Mouse (Mus musculus) liver, embryonic 15.5 days (tissue): ENCODE data around the gene Tspan9. TPM values are rescaled to one million over a fixed set of nuclear protein-coding genes. Genes with fewer than 3 reads are reported as not detected.

Source experiments
- ATAC-seq: fragments of 200-750 bp; cut with Nextera tagmentation; 2 replicates; pipeline ENCODE4 v1.8.0; 2017; ENCODE audit warnings: moderate number of reproducible peaks, mild to moderate bottlenecking, moderate library complexity; ENCODE audit not compliant: insufficient read depth
- H3K27ac ChIP-seq: fragments of 300-500 bp; sonication (generic); replicated peaks from 2 replicates; pipeline ENCODE4 v1.5.1; 2015; ENCODE audit warnings: mild to moderate bottlenecking, inconsistent platforms
- H3K27me3 ChIP-seq: fragments of 300-500 bp; sonication (generic); 2 replicates; pipeline ENCODE4 v1.6.1; 2015; ENCODE audit warnings: mild to moderate bottlenecking, inconsistent platforms
- H3K36me3 ChIP-seq: fragments of 300-500 bp; sonication (generic); replicated peaks from 2 replicates; pipeline ENCODE4 v1.6.1; 2015; ENCODE audit warnings: moderate library complexity, mild to moderate bottlenecking, inconsistent platforms
- H3K4me1 ChIP-seq: fragments of 300-500 bp; sonication (generic); replicated peaks from 2 replicates; pipeline ENCODE4 v1.6.1; 2015; ENCODE audit warnings: inconsistent platforms
- H3K4me2 ChIP-seq: fragments of 300-500 bp; sonication (generic); 2 replicates; pipeline ENCODE4 v1.6.1; 2015; ENCODE audit warnings: moderate library complexity, mild to moderate bottlenecking, inconsistent platforms
- H3K4me3 ChIP-seq: fragments of 300-500 bp; sonication (generic); replicated peaks from 2 replicates; pipeline ENCODE4 v1.5.1; 2015; ENCODE audit warnings: mild to moderate bottlenecking, inconsistent platforms
- H3K9ac ChIP-seq: fragments of 300-500 bp; sonication (generic); 2 replicates; pipeline ENCODE4 v1.6.1; 2015; ENCODE audit warnings: moderate library complexity, mild to moderate bottlenecking, inconsistent platforms
- H3K9me3 ChIP-seq: fragments of 300-500 bp; sonication (generic); replicated peaks from 2 replicates; pipeline ENCODE4 v1.6.1; 2016; ENCODE audit warnings: inconsistent platforms
- WGBS: fragments of 180-500 bp; shearing (Covaris S2); methylation state at CpG from one replicate; pipeline ENCODE4 v1.1.7; 2015; ENCODE audit warnings: mixed read lengths; ENCODE audit not compliant: insufficient replicate concordance; 5-methylcytosine and 5-hydroxymethylcytosine counted together
- polyA plus RNA-seq: library from polyadenylated mRNA; unstranded; fragments of >200 nt; fragmentation: Nextera tagmentation; extraction: Ambion mirVana; gene quantifications from 2 replicates; pipeline ENCODE4 v1.2.1, GENCODE M21; 2015

The Tspan9 gene
- polyA plus RNA-seq: 22.9 and 23.6 TPM in 2 replicates

DNA sequence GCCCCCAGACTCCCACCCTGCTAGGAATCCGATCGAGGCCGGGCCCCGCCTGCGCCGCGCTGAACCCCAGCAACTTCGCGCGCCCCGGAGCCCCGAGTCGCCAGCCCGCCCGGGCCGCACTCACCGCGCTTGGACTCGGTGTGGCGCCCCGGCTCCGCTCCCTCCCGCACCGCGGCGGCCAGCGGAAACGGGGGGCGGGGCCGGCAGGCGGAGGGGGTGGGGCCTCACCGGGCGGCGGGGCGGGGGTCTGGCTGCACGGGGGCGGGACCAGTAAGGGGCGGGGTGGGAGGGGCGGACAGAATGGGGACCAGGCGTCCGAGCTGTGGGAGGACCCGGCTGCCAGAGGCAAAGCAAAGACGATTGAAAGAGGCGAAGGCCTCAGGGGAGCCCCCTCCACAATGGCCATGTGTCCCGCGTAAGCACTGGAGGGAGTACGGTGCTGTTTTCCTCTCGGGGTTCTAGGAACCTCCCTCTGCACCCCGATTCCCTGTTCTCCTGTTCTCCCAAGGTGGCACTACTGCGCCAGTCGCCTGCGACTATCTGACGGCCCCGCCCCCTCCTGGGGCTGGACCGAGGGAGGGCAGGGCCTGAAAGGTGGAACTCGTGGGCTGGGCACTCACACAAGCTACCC is at the start of gene Tspan9:
Gene Tspan9 (minus strand): TSS at position 205 of the 631 bp plus-strand sequence.
- Histone ChIP-seq H3K4me3 (peak within 1 kb of the TSS; percentile 58), H3K36me3 (no peaks in the 10 kb centered on the region), H3K27me3 (peaks cover 32% of the 10 kb centered on the region), H3K9me3 (no peaks in the 10 kb centered on the region), H3K27ac (0 out of 2 replicates have a peak within 1 kb of the TSS, but pooled peaks have one; percentile 41), H3K9ac (peak within 1 kb of the TSS; percentile 45), H3K4me1 (peaks cover 14% of the 10 kb centered on the region), H3K4me2 (peak within 1 kb of the TSS; percentile 68)
- WGBS: 2% methylated on average over 52 of the region's 56 CpGs
- ATAC-seq: peak; percentile 83

DNA sequence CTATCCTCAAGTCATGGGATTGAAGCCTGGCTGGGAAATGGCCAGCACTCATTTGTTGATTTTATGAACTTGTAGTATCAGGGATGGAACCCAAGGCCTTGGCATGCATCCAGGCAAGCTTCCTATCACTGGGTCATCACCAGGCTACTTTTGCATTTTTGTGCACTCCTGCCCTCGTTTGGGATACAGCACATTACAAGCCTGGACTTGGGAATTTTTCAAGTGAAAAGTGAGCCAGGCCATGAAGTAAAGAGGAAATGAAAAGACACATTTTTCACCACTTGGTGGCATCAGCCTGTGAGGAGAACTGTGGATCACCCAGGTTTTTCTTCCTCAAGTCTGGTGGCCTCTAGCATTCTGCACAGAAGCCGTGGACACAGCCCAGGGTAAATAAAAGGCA is 40.1 kb upstream of the Tspan9 start:
- H3K27me3 ChIP-seq: no peaks in the 10 kb centered on the region
- H3K4me2 ChIP-seq: no peak overlapping the region
- ATAC-seq: no peak
- H3K4me1 ChIP-seq: no peaks in the 10 kb centered on the region
- WGBS: 42% methylated on average over 2 of the region's 2 CpGs
- no peaks in the 10 kb centered on the region for H3K9me3 ChIP-seq
- H3K9ac ChIP-seq: no peak overlapping the region
- no peak overlapping the region for H3K27ac ChIP-seq
- no peaks in the 10 kb centered on the region for H3K36me3 ChIP-seq
- H3K4me3 ChIP-seq: no peak overlapping the region

DNA sequence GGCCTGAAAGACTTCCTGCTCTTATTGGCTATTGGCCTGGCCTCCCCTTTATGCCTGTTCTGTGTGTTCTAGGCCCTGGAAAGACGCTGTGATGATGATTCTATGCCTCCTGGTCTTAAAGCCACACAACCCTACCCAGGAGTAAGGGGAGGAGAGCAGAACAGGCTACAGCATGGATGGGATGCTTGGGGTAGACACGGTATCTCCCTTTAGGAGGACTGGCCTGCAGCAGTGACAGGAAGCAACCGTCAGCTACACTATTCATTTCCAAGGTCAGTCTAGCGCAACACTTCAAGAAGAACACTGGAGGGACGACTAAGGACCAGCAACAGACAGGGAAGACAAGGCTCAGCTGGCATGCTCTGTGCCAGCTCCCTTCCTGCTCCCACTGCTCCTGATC is 37.8 kb upstream of the Tspan9 start:
- H3K9me3 ChIP-seq: no peaks in the 10 kb centered on the region
- ATAC-seq: no peak
- 53% methylated on average over 5 of the region's 5 CpGs for WGBS

DNA sequence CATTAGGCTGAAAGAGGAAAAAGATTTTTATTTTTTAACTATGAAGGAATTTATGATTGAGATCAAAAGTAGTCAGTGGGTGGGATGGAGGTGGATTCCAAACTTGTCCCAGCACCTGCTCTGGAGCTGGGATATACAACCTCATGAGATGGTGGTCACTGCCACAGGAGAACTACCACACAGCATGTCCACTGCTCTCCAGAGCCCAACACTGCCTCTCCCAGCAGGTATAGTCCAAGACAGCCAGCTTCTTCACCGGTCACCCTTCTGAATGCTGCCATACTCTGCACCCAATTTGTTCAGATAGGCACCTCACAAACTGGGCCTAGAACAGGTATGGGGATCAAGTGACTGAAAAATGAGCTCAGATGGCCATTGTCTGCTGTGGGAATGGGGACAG is 36.3 kb upstream of the Tspan9 start:
- H3K4me2 ChIP-seq: no peak overlapping the region

More for the DNA sequence above, 37.8 kb upstream of the Tspan9 start:
- no peak overlapping the region for H3K27ac ChIP-seq
- H3K27me3 ChIP-seq: no peaks in the 10 kb centered on the region
- H3K4me2 ChIP-seq: no peak overlapping the region
- H3K9ac ChIP-seq: no peak overlapping the region
- H3K4me1 ChIP-seq: no peaks in the 10 kb centered on the region
- H3K4me3 ChIP-seq: no peak overlapping the region
- no peaks in the 10 kb centered on the region for H3K36me3 ChIP-seq

GRCm38 (mm10) chr6:128179247-128179646 is 35.9 kb upstream of the Tspan9 start:
- H3K36me3 ChIP-seq: no peaks in the 10 kb centered on the region
- 65% methylated on average over 5 of the region's 5 CpGs for WGBS
- H3K9ac ChIP-seq: no peak overlapping the region
- ATAC-seq: no peak
- no peak overlapping the region for H3K27ac ChIP-seq
- no peaks in the 10 kb centered on the region for H3K27me3 ChIP-seq
- no peaks in the 10 kb centered on the region for H3K9me3 ChIP-seq
- no peaks in the 10 kb centered on the region for H3K4me1 ChIP-seq
- no peak overlapping the region for H3K4me3 ChIP-seq
- H3K4me2 ChIP-seq: no peak overlapping the region

More for the DNA sequence above, 36.3 kb upstream of the Tspan9 start:
- no peaks in the 10 kb centered on the region for H3K36me3 ChIP-seq
- ATAC-seq: no peak
- no peaks in the 10 kb centered on the region for H3K4me1 ChIP-seq
- WGBS: 65% methylated on average over 1 of the region's 1 CpGs
- no peak overlapping the region for H3K9ac ChIP-seq
- no peaks in the 10 kb centered on the region for H3K9me3 ChIP-seq
- H3K27ac ChIP-seq: no peak overlapping the region
- H3K4me3 ChIP-seq: no peak overlapping the region
- H3K27me3 ChIP-seq: no peaks in the 10 kb centered on the region

DNA sequence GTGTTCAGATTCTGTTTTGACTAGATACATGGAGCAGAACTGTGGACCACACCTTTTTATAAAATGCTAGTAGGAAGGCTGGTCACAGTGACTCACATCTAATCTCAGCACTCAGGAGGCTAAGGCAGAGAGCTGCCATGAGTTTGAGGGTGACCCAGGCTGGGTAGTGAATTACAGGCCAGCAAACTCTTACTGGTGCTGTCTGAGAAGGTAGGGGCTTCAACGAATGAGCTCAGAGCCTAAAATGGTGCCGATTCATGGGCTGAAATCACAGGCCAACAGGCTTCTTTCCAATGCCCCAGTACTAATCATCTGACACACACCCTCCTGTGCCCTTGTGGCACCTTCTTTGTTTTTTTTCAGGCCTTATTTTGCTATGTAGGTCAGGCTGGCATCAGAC is 35.3 kb upstream of the Tspan9 start:
- Histone ChIP-seq H3K27me3 (no peaks in the 10 kb centered on the region), H3K4me2 (no peak overlapping the region), H3K9ac (no peak overlapping the region), H3K4me1 (no peaks in the 10 kb centered on the region), H3K9me3 (no peaks in the 10 kb centered on the region), H3K36me3 (no peaks in the 10 kb centered on the region), H3K27ac (no peak overlapping the region), H3K4me3 (no peak overlapping the region)
- WGBS: 70% methylated on average over 2 of the region's 2 CpGs
- no peak for ATAC-seq

DNA sequence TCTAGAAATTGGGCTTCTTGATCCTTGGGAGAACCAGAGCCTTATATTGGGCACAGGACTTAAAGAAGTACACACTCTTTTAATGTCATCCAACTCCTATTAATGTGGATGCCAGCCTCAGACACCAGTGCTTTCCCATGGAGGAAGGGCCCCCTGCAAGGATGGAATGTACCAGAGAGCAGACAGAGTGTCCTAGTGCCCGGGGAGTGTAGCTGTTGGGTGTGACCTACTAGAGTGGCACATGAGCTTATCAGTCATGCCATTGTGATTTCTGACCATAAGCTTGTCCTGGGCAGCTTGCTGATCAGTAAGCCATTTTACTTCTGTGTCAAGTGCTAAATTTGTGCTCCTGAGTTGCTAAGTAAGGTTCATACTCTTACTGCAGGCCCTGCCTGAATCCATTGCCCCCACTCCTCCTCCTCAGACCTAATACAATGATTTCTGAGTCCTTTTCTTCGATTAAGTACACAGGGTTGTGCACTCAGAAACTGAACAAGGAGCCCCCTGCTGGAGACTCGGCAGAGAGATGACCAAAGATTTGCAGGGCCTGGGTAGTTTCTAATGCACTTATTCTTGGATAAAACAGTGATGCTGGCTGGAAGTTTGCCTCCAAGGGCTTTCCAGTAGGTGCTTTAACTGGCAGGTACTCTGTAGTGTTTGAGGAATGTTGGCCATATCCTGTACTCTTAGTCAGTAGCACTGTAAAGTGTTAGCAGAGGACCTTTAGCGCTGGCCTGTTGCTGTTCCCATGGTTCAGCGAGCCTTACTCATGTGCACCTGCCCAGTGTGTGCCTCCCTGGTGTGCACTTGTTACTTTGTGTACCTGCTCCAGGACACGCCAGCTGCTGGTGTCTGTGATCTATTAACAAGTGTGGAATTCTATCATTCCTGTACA is 25.6 kb upstream of the Tspan9 start:
- Histone ChIP-seq H3K9ac (no peak overlapping the region), H3K4me2 (no peak overlapping the region), H3K27me3 (no peaks in the 10 kb centered on the region), H3K36me3 (no peaks in the 10 kb centered on the region), H3K9me3 (no peaks in the 10 kb centered on the region), H3K4me3 (no peak overlapping the region), H3K27ac (no peak overlapping the region), H3K4me1 (no peaks in the 10 kb centered on the region)
- no peak for ATAC-seq
- WGBS: 41% methylated on average over 6 of the region's 6 CpGs

GRCm38 (mm10) chr6:128165564-128165963 is 22.2 kb upstream of the Tspan9 start:
- no peak overlapping the region for H3K27ac ChIP-seq
- no peaks in the 10 kb centered on the region for H3K4me1 ChIP-seq
- no peak overlapping the region for H3K9ac ChIP-seq
- H3K4me2 ChIP-seq: no peak overlapping the region
- H3K9me3 ChIP-seq: no peaks in the 10 kb centered on the region
- no peaks in the 10 kb centered on the region for H3K27me3 ChIP-seq
- H3K36me3 ChIP-seq: no peaks in the 10 kb centered on the region
- 39% methylated on average over 2 of the region's 2 CpGs for WGBS
- no peak overlapping the region for H3K4me3 ChIP-seq
- ATAC-seq: no peak

DNA sequence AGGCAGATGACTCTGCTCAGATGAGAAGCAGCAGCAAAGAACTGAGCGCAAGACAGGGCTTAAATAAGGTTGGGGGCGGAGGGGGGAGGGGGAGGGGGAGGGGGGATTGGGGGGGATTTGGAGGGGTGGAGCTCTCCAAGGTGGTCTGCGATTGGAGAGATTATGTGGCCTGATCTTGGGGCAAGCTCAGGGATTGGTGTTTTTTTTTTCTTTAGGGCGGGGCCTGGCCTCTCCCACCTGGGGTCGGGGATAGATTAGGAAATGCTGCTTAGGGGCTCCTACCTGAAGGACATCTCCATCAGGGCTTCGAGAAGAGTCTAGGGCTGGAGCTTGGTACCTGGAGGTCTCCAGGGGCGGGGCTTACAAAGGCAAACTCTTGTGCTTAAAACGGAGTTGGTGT is 21.2 kb upstream of the Tspan9 start:
- no peak overlapping the region for H3K4me2 ChIP-seq
- no peaks in the 10 kb centered on the region for H3K9me3 ChIP-seq
- H3K4me3 ChIP-seq: no peak overlapping the region
- no peak overlapping the region for H3K9ac ChIP-seq
- no peak for ATAC-seq
- H3K27me3 ChIP-seq: no peaks in the 10 kb centered on the region
- WGBS: 64% methylated on average over 8 of the region's 8 CpGs
- no peaks in the 10 kb centered on the region for H3K36me3 ChIP-seq
- H3K4me1 ChIP-seq: no peaks in the 10 kb centered on the region
- no peak overlapping the region for H3K27ac ChIP-seq

GRCm38 (mm10) chr6:128159092-128159491 is 15.7 kb upstream of the Tspan9 start:
- Histone ChIP-seq H3K9ac (no peak overlapping the region), H3K4me1 (peaks cover 4% of the 10 kb centered on the region; the same call in 1 of the 2 replicates), H3K9me3 (no peaks in the 10 kb centered on the region), H3K36me3 (no peaks in the 10 kb centered on the region), H3K27me3 (no peaks in the 10 kb centered on the region), H3K4me2 (no peak overlapping the region), H3K4me3 (no peak overlapping the region), H3K27ac (no peak overlapping the region)
- WGBS: 68% methylated on average over 6 of the region's 6 CpGs
- no peak for ATAC-seq

GRCm38 (mm10) chr6:128158031-128158430 is 14.6 kb upstream of the Tspan9 start:
- Histone ChIP-seq H3K9ac (no peak overlapping the region), H3K27me3 (no peaks in the 10 kb centered on the region), H3K36me3 (no peaks in the 10 kb centered on the region), H3K4me3 (no peak overlapping the region), H3K4me1 (peaks cover 4% of the 10 kb centered on the region; the same call in 1 of the 2 replicates), H3K27ac (no peak overlapping the region), H3K4me2 (no peak overlapping the region), H3K9me3 (no peaks in the 10 kb centered on the region)
- 74% methylated on average over 12 of the region's 12 CpGs for WGBS
- no peak for ATAC-seq
